Mouse (Mus musculus): ENCODE results near the gene Fbxo31. TPM values are rescaled to one million over a fixed set of nuclear protein-coding genes. Genes with fewer than 3 reads are reported as not detected.

The Fbxo31 gene
- polyA plus RNA-seq, 1 experiment from 2014 or later, result 18.4 TPM

- no peak overlapping the region for H3K27ac ChIP-seq (ENCODE audit: low read depth)
- H3K27me3 ChIP-seq (ENCODE audit: insufficient read depth, low read length), result no peaks in the 10 kb centered on the region
- 0 out of 2 replicates have a peak, but pooled peaks have one; percentile 32 for ATAC-seq (ENCODE audit: insufficient read depth)
- H3K36me3 ChIP-seq (ENCODE audit: insufficient read depth), result peaks cover 58% of the 10 kb centered on the region
- 69% methylated on average over 6 of the region's 6 CpGs for whole genome bisulfite sequencing
- H3K4me3 ChIP-seq (ENCODE audit: low read depth, low read length), result no peak overlapping the region
- H3K9me3 ChIP-seq (ENCODE audit: low read depth, low read length), result no peaks in the 10 kb centered on the region
- TF ChIP-seq CTCF (IDR thresholded peaks at IDR 0.05; ENCODE audit: low read depth), result no peak
- H3K4me1 ChIP-seq (ENCODE audit: insufficient read depth), result no peaks in the 10 kb centered on the region
- no peak for DNase-seq
- no peak overlapping the region for H3K9ac ChIP-seq
- no peak overlapping the region for H3K4me2 ChIP-seq
Observed at GRCm38 (mm10) chr8:121550056-121550455, 28.6 kb downstream of the Fbxo31 start.

GRCm38 (mm10) chr8:121547132-121547531 lies 31.5 kb downstream of the Fbxo31 start:
- Histone ChIP-seq H3K36me3 (ENCODE audit: insufficient read depth) (peaks cover 31% of the 10 kb centered on the region; the same call in 1 of the 2 replicates), H3K27ac (ENCODE audit: low read depth) (no peak overlapping the region), H3K27me3 (ENCODE audit: insufficient read depth, low read length) (no peaks in the 10 kb centered on the region), H3K9ac (no peak overlapping the region), H3K4me3 (ENCODE audit: low read depth, low read length) (no peak overlapping the region), H3K4me2 (no peak overlapping the region), H3K4me1 (ENCODE audit: insufficient read depth) (no peaks in the 10 kb centered on the region), H3K9me3 (ENCODE audit: low read depth, low read length) (no peaks in the 10 kb centered on the region)
- peak; percentile 39; the same call in 1 of the 2 replicates for ATAC-seq (ENCODE audit: insufficient read depth)
- DNase-seq, result peak; percentile 92
- 7% methylated on average over 7 of the region's 7 CpGs for WGBS
- peak; percentile 95 for TF ChIP-seq CTCF (IDR thresholded peaks at IDR 0.05; ENCODE audit: low read depth)

GRCm38 (mm10) chr8:121544936-121545335 lies 33.7 kb downstream of the Fbxo31 start:
- no peaks in the 10 kb centered on the region for H3K9me3 ChIP-seq (ENCODE audit: low read depth, low read length)
- H3K4me3 ChIP-seq (ENCODE audit: low read depth, low read length), result no peak overlapping the region
- H3K27me3 ChIP-seq (ENCODE audit: insufficient read depth, low read length), result no peaks in the 10 kb centered on the region
- H3K9ac ChIP-seq, result no peak overlapping the region
- no peak overlapping the region for H3K27ac ChIP-seq (ENCODE audit: low read depth)
- 62% methylated on average over 11 of the region's 11 CpGs for WGBS
- no peaks in the 10 kb centered on the region for H3K4me1 ChIP-seq (ENCODE audit: insufficient read depth)
- TF ChIP-seq CTCF (IDR thresholded peaks at IDR 0.05; ENCODE audit: low read depth), result no peak
- H3K36me3 ChIP-seq (ENCODE audit: insufficient read depth), result 0 out of 2 replicates have a peak, but pooled peaks cover 12% of the 10 kb centered on the region
- no peak overlapping the region for H3K4me2 ChIP-seq
- ATAC-seq (ENCODE audit: insufficient read depth), result no peak
- DNase-seq, result no peak

- no peak for TF ChIP-seq CTCF (IDR thresholded peaks at IDR 0.05; ENCODE audit: low read depth)
- Histone ChIP-seq H3K4me3 (ENCODE audit: low read depth, low read length) (no peak within 1 kb of the TSS), H3K36me3 (ENCODE audit: insufficient read depth) (0 out of 2 replicates have a peak, but pooled peaks cover 6% of the 10 kb centered on the region), H3K4me2 (no peak within 1 kb of the TSS), H3K9me3 (ENCODE audit: low read depth, low read length) (no peaks in the 10 kb centered on the region), H3K4me1 (ENCODE audit: insufficient read depth) (no peaks in the 10 kb centered on the region), H3K9ac (no peak within 1 kb of the TSS), H3K27me3 (ENCODE audit: insufficient read depth, low read length) (no peaks in the 10 kb centered on the region), H3K27ac (ENCODE audit: low read depth) (no peak within 1 kb of the TSS)
- no peak for DNase-seq
- WGBS, result 83% methylated on average over 12 of the region's 12 CpGs
- ATAC-seq (ENCODE audit: insufficient read depth), result no peak
Observed at GRCm38 (mm10) chr8:121544276-121544785, 34.3 kb downstream of the Fbxo31 start, which contains the start of gene 1700018B08Rik. TSS of gene 1700018B08Rik (minus strand) at chr8:121544320.

- no peak for TF ChIP-seq CTCF (IDR thresholded peaks at IDR 0.05; ENCODE audit: low read depth)
- 51% methylated on average over 13 of the region's 13 CpGs for WGBS
- DNase-seq (no peak), ATAC-seq (ENCODE audit: insufficient read depth) (0 out of 2 replicates have a peak, but pooled peaks have one; percentile 7)
- H3K27ac ChIP-seq (ENCODE audit: low read depth), result no peak overlapping the region
- no peaks in the 10 kb centered on the region for H3K36me3 ChIP-seq (ENCODE audit: insufficient read depth)
- H3K4me2 ChIP-seq, result no peak overlapping the region
- no peak overlapping the region for H3K9ac ChIP-seq
- no peaks in the 10 kb centered on the region for H3K27me3 ChIP-seq (ENCODE audit: insufficient read depth, low read length)
- no peaks in the 10 kb centered on the region for H3K9me3 ChIP-seq (ENCODE audit: low read depth, low read length)
- no peaks in the 10 kb centered on the region for H3K4me1 ChIP-seq (ENCODE audit: insufficient read depth)
- no peak overlapping the region for H3K4me3 ChIP-seq (ENCODE audit: low read depth, low read length)
Observed at GRCm38 (mm10) chr8:121542901-121543300, 35.7 kb downstream of the Fbxo31 start.

- 72% methylated on average over 19 of the region's 19 CpGs for WGBS
- ATAC-seq (ENCODE audit: insufficient read depth), result no peak
- H3K27me3 ChIP-seq (ENCODE audit: insufficient read depth, low read length), result no peaks in the 10 kb centered on the region
Observed at GRCm38 (mm10) chr8:121541862-121542261, 36.7 kb downstream of the Fbxo31 start.

GRCm38 (mm10) chr8:121532381-121532780 lies 46.2 kb downstream of the Fbxo31 start:
- no peak overlapping the region for H3K4me2 ChIP-seq
- peaks cover 3% of the 10 kb centered on the region; the same call in 1 of the 2 replicates for H3K4me1 ChIP-seq (ENCODE audit: insufficient read depth)
- no peak overlapping the region for H3K4me3 ChIP-seq (ENCODE audit: low read depth, low read length)
- no peak overlapping the region for H3K9ac ChIP-seq
- no peaks in the 10 kb centered on the region for H3K9me3 ChIP-seq (ENCODE audit: low read depth, low read length)
- no peak for ATAC-seq (ENCODE audit: insufficient read depth)
- no peaks in the 10 kb centered on the region for H3K36me3 ChIP-seq (ENCODE audit: insufficient read depth)
- WGBS, result 45% methylated on average over 5 of the region's 5 CpGs
- peak; percentile 73 for DNase-seq
- no peak overlapping the region for H3K27ac ChIP-seq (ENCODE audit: low read depth)
- no peaks in the 10 kb centered on the region for H3K27me3 ChIP-seq (ENCODE audit: insufficient read depth, low read length)
- TF ChIP-seq CTCF (IDR thresholded peaks at IDR 0.05; ENCODE audit: low read depth), result peak; percentile 73

More at GRCm38 (mm10) chr8:121541862-121542261, 36.7 kb downstream of the Fbxo31 start:
- H3K4me2 ChIP-seq, result no peak overlapping the region
- no peak overlapping the region for H3K27ac ChIP-seq (ENCODE audit: low read depth)
- no peak overlapping the region for H3K4me3 ChIP-seq (ENCODE audit: low read depth, low read length)
- no peak for DNase-seq
- H3K36me3 ChIP-seq (ENCODE audit: insufficient read depth), result no peaks in the 10 kb centered on the region
- TF ChIP-seq CTCF (IDR thresholded peaks at IDR 0.05; ENCODE audit: low read depth), result no peak
- no peak overlapping the region for H3K9ac ChIP-seq
- no peaks in the 10 kb centered on the region for H3K9me3 ChIP-seq (ENCODE audit: low read depth, low read length)
- H3K4me1 ChIP-seq (ENCODE audit: insufficient read depth), result no peaks in the 10 kb centered on the region
